Mouse (Mus musculus): ENCODE data around the gene Nts. TPM values are rescaled to one million over a fixed set of nuclear protein-coding genes. Genes with fewer than 3 reads are reported as not detected.
A peak's percentile ranks its signal among the peaks of the same experiment; 100 is the strongest.
"Not testable (repeated sequence)": the region's sequence is repeated elsewhere in the genome, so short reads cannot be mapped to it uniquely, and the experiment has no call there.

Gene Nts
- total RNA-seq, 2 experiments from 2014 or later: 3.9 to 11.6 TPM

GRCm38 (mm10) chr10:102435048-102435447, 55.2 kb downstream of the Nts start:
- intact Hi-C loops (cut with DNase I); H3K4me3 ChIP-seq; H3K27ac ChIP-seq: not testable (repeated sequence)
- DNase-seq (ENCODE audit: extremely low spot score in 1 of 2, low spot score in 2 of 2): peak in 1 of 2 experiments; percentile 33
- TF ChIP-seq CTCF (IDR thresholded peaks at IDR 0.05): peak; percentile 43

Other genes with a start within 250 kb of the Nts start
- gene Rassf9, start 21.7 kb upstream of the Nts start, total RNA-seq (2021): 1 to 10 TPM; 1.2 to 2.5 TPM

Measured in left cerebral cortex, adult 2 months (tissue).